Mouse (Mus musculus): ENCODE results near the gene Dab2ip. TPM values are rescaled to one million over a fixed set of nuclear protein-coding genes. Genes with fewer than 3 reads are reported as not detected.

Dab2ip gene
- polyA plus RNA-seq, 1 experiment from 2014 or later = 44.8 TPM

DNA sequence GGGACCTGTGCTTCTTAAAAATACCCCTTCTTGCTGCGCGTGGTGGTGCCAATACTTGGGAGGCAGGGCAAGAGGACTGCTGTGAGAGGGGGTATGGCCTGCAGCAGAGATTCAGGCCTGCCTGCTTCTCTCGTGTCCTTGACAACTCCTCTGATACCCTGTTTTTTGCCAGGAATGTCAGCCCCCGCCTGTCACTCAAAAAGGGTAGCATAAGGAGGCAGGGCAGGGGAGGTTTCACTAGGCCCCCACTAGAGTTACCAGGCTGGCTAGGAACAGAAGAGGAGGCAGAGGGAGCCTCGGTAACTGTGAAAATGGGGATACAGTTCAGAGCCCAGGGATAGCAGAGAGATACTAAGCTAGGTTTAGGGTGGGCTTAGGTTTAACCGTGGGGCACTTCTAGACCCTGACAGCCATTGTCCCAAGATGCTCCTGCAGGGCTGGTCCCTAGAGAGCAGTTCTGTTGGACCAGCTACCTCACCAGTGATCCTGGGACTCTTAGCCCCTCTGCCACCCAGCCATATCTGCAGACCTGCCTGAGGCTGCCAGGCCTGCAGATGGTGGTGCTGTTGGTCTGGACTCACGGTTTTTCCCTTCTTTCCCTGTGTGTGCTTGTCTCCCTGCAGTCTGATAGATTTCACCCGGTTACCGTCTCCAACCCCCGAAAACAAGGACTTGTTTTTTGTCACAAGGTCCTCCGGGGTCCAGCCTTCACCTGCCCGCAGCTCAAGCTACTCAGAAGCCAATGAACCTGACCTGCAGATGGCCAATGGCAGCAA, 161.4 kb downstream of the Dab2ip start:
- no peaks in the 10 kb centered on the region for H3K4me1 ChIP-seq (ENCODE audit: control insufficient read depth, insufficient read depth, low read length)
- no peak for ATAC-seq (ENCODE audit: insufficient number of reproducible peaks, insufficient read depth, low FRiP score, low read depth)
- H3K4me2 ChIP-seq (replicated peaks; ENCODE audit: low read depth, low read length) = no peak overlapping the region
- no peak overlapping the region for H3K9ac ChIP-seq (replicated peaks; ENCODE audit: low read depth, low read length)
- H3K4me3 ChIP-seq (ENCODE audit: low read depth, low read length) = no peak overlapping the region
- 88% methylated on average over 12 of the region's 12 CpGs for WGBS
- H3K27me3 ChIP-seq (ENCODE audit: control insufficient read depth, insufficient read depth, low read length) = no peaks in the 10 kb centered on the region
- peaks cover 85% of the 10 kb centered on the region for H3K36me3 ChIP-seq (ENCODE audit: control insufficient read depth, insufficient read depth, low read length)
- no peak overlapping the region for H3K27ac ChIP-seq (ENCODE audit: low read length)
- H3K9me3 ChIP-seq (ENCODE audit: control insufficient read depth, low read depth, low read length) = no peaks in the 10 kb centered on the region

GRCm38 (mm10) chr2:35720104-35720503, 162.0 kb downstream of the Dab2ip start:
- no peak overlapping the region for H3K4me2 ChIP-seq (replicated peaks; ENCODE audit: low read depth, low read length)
- H3K4me1 ChIP-seq (ENCODE audit: control insufficient read depth, insufficient read depth, low read length) = no peaks in the 10 kb centered on the region
- H3K9ac ChIP-seq (replicated peaks; ENCODE audit: low read depth, low read length) = no peak overlapping the region
- H3K36me3 ChIP-seq (ENCODE audit: control insufficient read depth, insufficient read depth, low read length) = peaks cover 84% of the 10 kb centered on the region
- no peak overlapping the region for H3K4me3 ChIP-seq (ENCODE audit: low read depth, low read length)
- no peak for ATAC-seq (ENCODE audit: insufficient number of reproducible peaks, insufficient read depth, low FRiP score, low read depth)
- 93% methylated on average over 12 of the region's 12 CpGs for WGBS
- H3K27me3 ChIP-seq (ENCODE audit: control insufficient read depth, insufficient read depth, low read length) = no peaks in the 10 kb centered on the region
- H3K9me3 ChIP-seq (ENCODE audit: control insufficient read depth, low read depth, low read length) = no peaks in the 10 kb centered on the region
- no peak overlapping the region for H3K27ac ChIP-seq (ENCODE audit: low read length)

DNA sequence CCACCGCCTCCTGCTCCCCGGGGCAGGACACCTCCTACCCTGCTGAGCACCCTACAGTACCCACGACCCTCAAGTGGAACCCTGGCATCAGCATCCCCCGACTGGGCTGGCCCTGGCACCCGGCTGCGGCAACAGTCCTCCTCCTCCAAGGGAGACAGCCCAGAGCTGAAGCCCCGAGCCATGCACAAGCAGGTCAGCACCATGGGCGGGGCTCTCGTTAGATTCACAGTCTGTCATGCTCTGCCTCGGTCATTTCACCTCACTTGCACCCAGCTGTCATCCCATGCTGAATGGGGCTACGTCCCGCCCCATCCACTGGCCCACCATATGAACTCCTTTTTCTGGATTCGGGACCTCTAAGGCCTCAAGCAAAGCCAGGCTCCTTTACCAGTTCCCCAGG, 162.5 kb downstream of the Dab2ip start:
- ATAC-seq (ENCODE audit: insufficient number of reproducible peaks, insufficient read depth, low FRiP score, low read depth) = no peak
- Histone ChIP-seq H3K9ac (replicated peaks; ENCODE audit: low read depth, low read length) (no peak overlapping the region), H3K4me2 (replicated peaks; ENCODE audit: low read depth, low read length) (no peak overlapping the region), H3K4me3 (ENCODE audit: low read depth, low read length) (no peak overlapping the region), H3K36me3 (ENCODE audit: control insufficient read depth, insufficient read depth, low read length) (peaks cover 81% of the 10 kb centered on the region), H3K27me3 (ENCODE audit: control insufficient read depth, insufficient read depth, low read length) (no peaks in the 10 kb centered on the region), H3K4me1 (ENCODE audit: control insufficient read depth, insufficient read depth, low read length) (no peaks in the 10 kb centered on the region), H3K9me3 (ENCODE audit: control insufficient read depth, low read depth, low read length) (no peaks in the 10 kb centered on the region), H3K27ac (ENCODE audit: low read length) (no peak overlapping the region)
- whole genome bisulfite sequencing = 91% methylated on average over 13 of the region's 13 CpGs

DNA sequence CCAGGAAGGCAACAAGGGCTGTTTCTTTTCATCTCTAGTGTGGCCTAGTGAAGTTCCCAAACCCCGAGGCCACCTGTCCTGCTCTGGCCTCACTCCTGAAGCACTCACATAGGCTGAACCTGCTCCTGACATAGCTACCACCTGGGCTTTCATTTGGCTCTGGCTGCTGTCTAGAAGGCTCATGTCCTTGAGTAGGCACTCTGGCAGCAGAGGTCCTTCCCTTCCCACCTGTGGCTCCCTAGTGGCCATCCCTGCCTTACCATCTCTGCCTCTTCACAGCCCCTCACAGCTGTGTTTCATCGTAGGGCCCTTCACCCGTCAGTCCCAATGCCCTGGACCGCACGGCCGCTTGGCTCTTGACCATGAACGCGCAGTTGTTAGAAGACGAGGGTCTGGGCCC, 162.9 kb downstream of the Dab2ip start:
- Histone ChIP-seq H3K36me3 (ENCODE audit: control insufficient read depth, insufficient read depth, low read length) (peaks cover 77% of the 10 kb centered on the region), H3K9ac (replicated peaks; ENCODE audit: low read depth, low read length) (no peak overlapping the region), H3K4me2 (replicated peaks; ENCODE audit: low read depth, low read length) (no peak overlapping the region), H3K27me3 (ENCODE audit: control insufficient read depth, insufficient read depth, low read length) (no peaks in the 10 kb centered on the region), H3K4me3 (ENCODE audit: low read depth, low read length) (no peak overlapping the region), H3K4me1 (ENCODE audit: control insufficient read depth, insufficient read depth, low read length) (no peaks in the 10 kb centered on the region), H3K27ac (ENCODE audit: low read length) (no peak overlapping the region), H3K9me3 (ENCODE audit: control insufficient read depth, low read depth, low read length) (no peaks in the 10 kb centered on the region)
- no peak for ATAC-seq (ENCODE audit: insufficient number of reproducible peaks, insufficient read depth, low FRiP score, low read depth)
- WGBS = 85% methylated on average over 9 of the region's 9 CpGs

DNA sequence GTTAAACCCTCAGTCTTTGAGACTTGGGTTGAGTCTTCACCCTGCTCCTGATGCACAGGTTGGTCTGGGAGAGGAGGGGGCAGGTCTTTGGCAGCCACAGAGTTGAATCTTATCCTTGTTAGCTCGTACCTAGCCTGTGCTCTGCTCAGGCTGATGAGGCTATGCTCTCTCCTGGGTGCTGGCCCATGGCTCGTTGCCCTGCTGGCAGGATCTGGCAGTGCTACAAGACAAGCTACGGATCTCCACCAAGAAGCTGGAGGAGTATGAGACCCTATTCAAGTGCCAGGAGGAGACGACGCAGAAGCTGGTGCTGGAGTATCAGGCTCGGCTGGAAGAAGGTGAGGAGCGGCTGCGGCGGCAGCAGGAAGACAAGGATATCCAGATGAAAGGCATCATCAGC, 164.8 kb downstream of the Dab2ip start:
- Histone ChIP-seq H3K9me3 (ENCODE audit: control insufficient read depth, low read depth, low read length) (no peaks in the 10 kb centered on the region), H3K4me1 (ENCODE audit: control insufficient read depth, insufficient read depth, low read length) (no peaks in the 10 kb centered on the region), H3K4me3 (ENCODE audit: low read depth, low read length) (no peak overlapping the region), H3K27me3 (ENCODE audit: control insufficient read depth, insufficient read depth, low read length) (no peaks in the 10 kb centered on the region), H3K36me3 (ENCODE audit: control insufficient read depth, insufficient read depth, low read length) (peaks cover 77% of the 10 kb centered on the region), H3K4me2 (replicated peaks; ENCODE audit: low read depth, low read length) (no peak overlapping the region), H3K9ac (replicated peaks; ENCODE audit: low read depth, low read length) (no peak overlapping the region), H3K27ac (ENCODE audit: low read length) (no peak overlapping the region)
- ATAC-seq (ENCODE audit: insufficient number of reproducible peaks, insufficient read depth, low FRiP score, low read depth) = no peak
- WGBS = 92% methylated on average over 9 of the region's 9 CpGs

DNA sequence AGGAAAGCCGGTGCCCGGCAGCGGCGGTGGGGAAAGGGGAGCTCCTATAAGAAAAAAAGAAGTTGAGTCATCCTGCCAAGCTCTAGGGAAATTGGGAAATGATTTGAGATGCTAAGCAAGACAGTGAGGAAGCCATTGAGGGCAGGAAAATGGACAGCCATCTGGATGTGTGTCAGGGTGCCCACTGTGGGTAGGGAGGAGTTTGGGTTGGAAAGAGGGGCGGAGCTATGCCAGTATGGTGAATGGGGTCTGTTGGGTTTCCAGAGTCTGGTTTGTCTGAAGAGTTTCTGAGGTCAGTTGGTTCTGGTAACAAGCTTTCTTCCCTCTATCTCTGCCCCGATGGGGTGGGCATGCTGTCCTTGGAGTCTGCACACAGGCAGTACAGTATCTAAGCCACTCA, 165.2 kb downstream of the Dab2ip start:
- 0 out of 2 replicates have a peak, but pooled peaks cover 2% of the 10 kb centered on the region for H3K4me1 ChIP-seq (ENCODE audit: control insufficient read depth, insufficient read depth, low read length)
- no peak overlapping the region for H3K27ac ChIP-seq (ENCODE audit: low read length)
- no peak overlapping the region for H3K4me2 ChIP-seq (replicated peaks; ENCODE audit: low read depth, low read length)
- H3K36me3 ChIP-seq (ENCODE audit: control insufficient read depth, insufficient read depth, low read length) = peaks cover 77% of the 10 kb centered on the region
- no peak overlapping the region for H3K9ac ChIP-seq (replicated peaks; ENCODE audit: low read depth, low read length)
- no peaks in the 10 kb centered on the region for H3K27me3 ChIP-seq (ENCODE audit: control insufficient read depth, insufficient read depth, low read length)
- H3K9me3 ChIP-seq (ENCODE audit: control insufficient read depth, low read depth, low read length) = no peaks in the 10 kb centered on the region
- no peak overlapping the region for H3K4me3 ChIP-seq (ENCODE audit: low read depth, low read length)
- no peak for ATAC-seq (ENCODE audit: insufficient number of reproducible peaks, insufficient read depth, low FRiP score, low read depth)
- 96% methylated on average over 6 of the region's 6 CpGs for WGBS

DNA sequence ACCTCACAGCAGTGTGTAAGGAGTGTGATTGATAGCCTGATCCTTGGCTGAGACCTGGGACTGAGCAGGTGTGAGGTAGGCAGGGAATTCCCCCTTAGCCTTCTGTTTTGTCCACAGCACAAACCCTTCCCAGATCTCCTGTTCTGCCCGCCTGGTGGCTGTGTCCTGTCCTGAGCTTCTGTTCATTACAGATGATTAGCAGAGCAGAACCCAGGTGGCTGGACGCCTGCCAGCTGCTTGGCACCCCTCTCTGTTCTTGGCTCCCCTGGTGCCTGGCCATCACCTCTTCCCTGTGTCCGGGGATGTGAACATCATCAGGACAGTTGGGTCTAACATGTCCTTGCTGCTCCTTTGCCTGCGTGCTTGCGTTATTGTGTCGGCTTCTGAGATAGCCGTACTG, 165.6 kb downstream of the Dab2ip start:
- Histone ChIP-seq H3K9me3 (ENCODE audit: control insufficient read depth, low read depth, low read length) (no peaks in the 10 kb centered on the region), H3K36me3 (ENCODE audit: control insufficient read depth, insufficient read depth, low read length) (peaks cover 77% of the 10 kb centered on the region), H3K9ac (replicated peaks; ENCODE audit: low read depth, low read length) (no peak overlapping the region), H3K4me2 (replicated peaks; ENCODE audit: low read depth, low read length) (no peak overlapping the region), H3K4me1 (ENCODE audit: control insufficient read depth, insufficient read depth, low read length) (0 out of 2 replicates have a peak, but pooled peaks cover 6% of the 10 kb centered on the region), H3K27ac (ENCODE audit: low read length) (no peak overlapping the region), H3K27me3 (ENCODE audit: control insufficient read depth, insufficient read depth, low read length) (no peaks in the 10 kb centered on the region), H3K4me3 (ENCODE audit: low read depth, low read length) (no peak overlapping the region)
- no peak for ATAC-seq (ENCODE audit: insufficient number of reproducible peaks, insufficient read depth, low FRiP score, low read depth)
- 90% methylated on average over 7 of the region's 7 CpGs for WGBS

- Histone ChIP-seq H3K27ac (ENCODE audit: low read length) (0 out of 2 replicates have a peak overlapping the region, but pooled peaks have one; percentile 33), H3K9me3 (ENCODE audit: control insufficient read depth, low read depth, low read length) (no peaks in the 10 kb centered on the region), H3K9ac (replicated peaks; ENCODE audit: low read depth, low read length) (no peak overlapping the region), H3K27me3 (ENCODE audit: control insufficient read depth, insufficient read depth, low read length) (no peaks in the 10 kb centered on the region), H3K4me3 (ENCODE audit: low read depth, low read length) (no peak overlapping the region), H3K4me1 (ENCODE audit: control insufficient read depth, insufficient read depth, low read length) (0 out of 2 replicates have a peak, but pooled peaks cover 14% of the 10 kb centered on the region), H3K4me2 (replicated peaks; ENCODE audit: low read depth, low read length) (no peak overlapping the region), H3K36me3 (ENCODE audit: control insufficient read depth, insufficient read depth, low read length) (peaks cover 51% of the 10 kb centered on the region)
- 49% methylated on average over 5 of the region's 5 CpGs for WGBS
- no peak for ATAC-seq (ENCODE audit: insufficient number of reproducible peaks, insufficient read depth, low FRiP score, low read depth)
Measured at GRCm38 (mm10) chr2:35728633-35729032, 170.6 kb downstream of the Dab2ip start.

Data from stomach, embryonic 14.5 days (tissue).